Comparison of ENCODE assay signal across 22 mouse cellular contexts in genomic region chr12:56448786-56449564, GRCm38 (mm10).
DNase-seq lines count a peak whose midpoint lies in the region; ATAC-seq and TF ChIP-seq lines count a peak whose summit lies in the region.
"Had no signal": no experiment of that assay in that cellular context is flagged by ENCODE, and none has a peak within 500 bp of the region (broad histone marks: within the 10 kb centered on the region; RNA-seq: fewer than 3 reads in every experiment).

No protein-coding gene starts in this region.

- TF ChIP-seq POLR2A in CH12.LX (IDR thresholded peaks at IDR 0.05; ENCODE audit: low read depth, low read length), result no peak

- TF ChIP-seq CTCF in CH12.LX (conservative IDR thresholded peaks at IDR 0.05 in 1 of 2, IDR thresholded peaks at IDR 0.05 in 1 of 2; ENCODE audit: low read depth in 2 of 2, low read length in 2 of 2), result no peak

- no peaks in the 10 kb centered on the region for H3K36me3 ChIP-seq in midbrain, embryonic 11.5 days (ENCODE audit: control insufficient read depth, insufficient read depth, low read length)
- no peaks in the 10 kb centered on the region for H3K36me3 ChIP-seq in midbrain, embryonic 15.5 days (replicated peaks)
- no peaks in the 10 kb centered on the region for H3K36me3 ChIP-seq in CH12.LX (replicated peaks in 1 of 2; ENCODE audit: control insufficient read depth in 1 of 2, insufficient read depth in 1 of 2, low read length in 1 of 2)
- H3K36me3 ChIP-seq: G1E had no signal

- no peaks in the 10 kb centered on the region for H3K4me1 ChIP-seq in midbrain, embryonic 11.5 days (ENCODE audit: control insufficient read depth, insufficient read depth, low read length)
- H3K4me1 ChIP-seq in midbrain, embryonic 15.5 days, result no peaks in the 10 kb centered on the region
- H3K4me1 ChIP-seq in CH12.LX (ENCODE audit: control insufficient read depth in 1 of 2, insufficient read depth in 2 of 2), result peaks cover 2 to 23% of the 10 kb centered on the region in 2 experiments; a peak in 2 of 4 replicates

- H3K4me2 ChIP-seq in midbrain, embryonic 11.5 days, result no peak overlapping the region
- H3K4me2 ChIP-seq in midbrain, embryonic 15.5 days, result no peak overlapping the region
- peak overlapping the region; percentile 96 for H3K4me2 ChIP-seq in CH12.LX (ENCODE audit: insufficient read depth, low read depth, poor library complexity, severe bottlenecking)

- TF ChIP-seq EP300 in CH12.LX (IDR thresholded peaks at IDR 0.05; ENCODE audit: low read length), result peak; percentile 34; the same call in 1 of the 2 replicates

- H3K79me2 ChIP-seq in CH12.LX (replicated peaks; ENCODE audit: control insufficient read depth, extremely low read depth, insufficient read depth, poor library complexity, severe bottlenecking), result no peaks in the 10 kb centered on the region

- no peak for TF ChIP-seq RAD21 in CH12.LX (IDR thresholded peaks at IDR 0.05; ENCODE audit: low read depth, low read length)

- H3K9me3 ChIP-seq in midbrain, embryonic 11.5 days (ENCODE audit: control insufficient read depth, low read length), result no peaks in the 10 kb centered on the region
- peaks cover 4% of the 10 kb centered on the region; the same call in 1 of the 2 replicates for H3K9me3 ChIP-seq in midbrain, embryonic 15.5 days
- H3K9me3 ChIP-seq in CH12.LX (replicated peaks; ENCODE audit: low read length), result no peaks in the 10 kb centered on the region
- H3K9me3 ChIP-seq: G1E had no signal

- dilution Hi-C loops in CH12.LX (cut with MboI; ENCODE audit: extremely low pct_ligation_motif_present, extremely low pct_unique_long_range_greater_than_20kb, low sequenced_read_pairs), result no loop called here

- ATAC-seq in midbrain, embryonic 11.5 days (ENCODE audit: low FRiP score), result no peak
- no peak for ATAC-seq in midbrain, embryonic 15.5 days (replicated peaks)
- ATAC-seq: activated CD4-positive, CD25-positive, alpha-beta regulatory T cell, adult 4 months; CD4-positive, CD25-positive, alpha-beta regulatory T cell, adult 4 months; Patski had no signal

- no peak overlapping the region for H3K4me3 ChIP-seq in midbrain, embryonic 11.5 days (ENCODE audit: low read depth, low read length)
- H3K4me3 ChIP-seq in midbrain, embryonic 15.5 days, result no peak overlapping the region
- H3K4me3 ChIP-seq in CH12.LX (replicated peaks in 1 of 3; ENCODE audit: low read depth in 2 of 3, low read length in 2 of 3, poor library complexity in 1 of 3), result peak overlapping the region in 1 of 3 experiments; percentile 13

- peaks cover 15% of the 10 kb centered on the region for H3K27me3 ChIP-seq in midbrain, embryonic 11.5 days (ENCODE audit: control insufficient read depth, insufficient read depth, low read length)
- peaks cover 61% of the 10 kb centered on the region for H3K27me3 ChIP-seq in midbrain, embryonic 15.5 days (replicated peaks)
- H3K27me3 ChIP-seq in CH12.LX (replicated peaks), result no peaks in the 10 kb centered on the region

- H3K9ac ChIP-seq in midbrain, embryonic 11.5 days (ENCODE audit: low read length), result no peak overlapping the region
- H3K9ac ChIP-seq in midbrain, embryonic 15.5 days, result no peak overlapping the region
- no peak overlapping the region; the same call in 1 of the 2 replicates for H3K9ac ChIP-seq in CH12.LX (ENCODE audit: insufficient read depth, low read depth)

- 86% methylated on average over 12 of the region's 12 CpGs for WGBS in midbrain, embryonic 11.5 days
- 81% methylated on average over 12 of the region's 12 CpGs for WGBS in midbrain, embryonic 15.5 days

- no peak overlapping the region for H3K27ac ChIP-seq in midbrain, embryonic 11.5 days (ENCODE audit: low read depth, low read length)
- H3K27ac ChIP-seq in midbrain, embryonic 15.5 days, result no peak overlapping the region
- no peak overlapping the region for H3K27ac ChIP-seq in CH12.LX (ENCODE audit: insufficient read depth, low read depth)

- in situ Hi-C loops in CH12.LX (cut with MboI; ENCODE audit: low pct_ligation_motif_present, low pct_unique_long_range_greater_than_20kb, low sequenced_read_pairs), result no loop called here

- DNase-seq in midbrain, embryonic 11.5 days (ENCODE audit: low spot score, missing footprints), result peak; percentile 82
- DNase-seq in A20 (ENCODE audit: low read depth, low spot score) (peak; percentile 80), CH12.LX (ENCODE audit: extremely low read depth) (peak; percentile 12)
- DNase-seq in left cerebral cortex, adult 11 months (ENCODE audit: low spot score), result no peak
- DNase-seq in kidney, adult 9 months, result no peak
- DNase-seq: adrenal gland, adult 2 months; adrenal gland, adult 8-10 months; adrenal gland, postnatal 10 days; adrenal gland, postnatal 14 days; adrenal gland, postnatal 25 days; adrenal gland, postnatal 36 days; B cell, adult 2 months; cerebellum, adult 11 months; cerebellum, adult 11-12 months; cerebellum, adult 18-20 months; cerebellum, adult 2 months; cerebellum, adult 8-10 months had no signal

TF ChIP-seq in CH12.LX, 34 proteins besides CTCF, POLR2A, EP300 and RAD21:
- no peak for TF ChIP-seq E2F4 (IDR thresholded peaks at IDR 0.05; ENCODE audit: insufficient replicate concordance, low read depth, low read length)
- TF ChIP-seq NELFE (IDR thresholded peaks at IDR 0.05; ENCODE audit: low read depth, low read length), result no peak
- TF ChIP-seq ZC3H11A (IDR thresholded peaks at IDR 0.05; ENCODE audit: low read depth, low read length), result no peak
- TF ChIP-seq ZMIZ1 (IDR thresholded peaks at IDR 0.05; ENCODE audit: low read depth, low read length), result no peak
- TF ChIP-seq ZNF384 (IDR thresholded peaks at IDR 0.05; ENCODE audit: low read depth, low read length), result peak; percentile 91

Comparison
In these comparisons a context has a peak if more than half of its experiments do, and no peak if none do; other contexts are left out.
1. DNase-seq: peak in midbrain, embryonic 11.5 days (single experiment), A20 (single experiment) and CH12.LX (single experiment); none in left cerebral cortex, adult 11 months (single experiment) and kidney, adult 9 months (single experiment).